Mouse (Mus musculus) lung, embryonic 14.5 days (tissue): ENCODE data around the gene Ints2. TPM values are rescaled to one million over a fixed set of nuclear protein-coding genes. Genes with fewer than 3 reads are reported as not detected.
A peak's percentile ranks its signal among the peaks of the same experiment; 100 is the strongest.
"Not testable (repeated sequence)": the region's sequence is repeated elsewhere in the genome, so short reads cannot be mapped to it uniquely, and the experiment has no call there.

Experiments used
- ATAC-seq: fragments of 200-750 bp; cut with Nextera tagmentation; 2 replicates; pipeline ENCODE4 v1.8.0; 2017; ENCODE audit warnings: mild to moderate bottlenecking, moderate TSS enrichment, moderate library complexity; ENCODE audit not compliant: insufficient read depth
- DNase-seq: peaks from one replicate; pipeline ENCODE4 v3.0.0-alpha.2; 2015
- H3K27ac ChIP-seq: fragments of 300-500 bp; sonication (generic); 2 replicates; pipeline ENCODE4 v1.5.1; 2014; ENCODE audit warnings: low read depth, mild to moderate bottlenecking, moderate library complexity
- H3K27me3 ChIP-seq: fragments of 300-500 bp; sonication (generic); 2 replicates; pipeline ENCODE4 v1.6.1; 2014; ENCODE audit warnings: low read length, control low read depth; ENCODE audit not compliant: insufficient read depth
- H3K36me3 ChIP-seq: fragments of 300-500 bp; sonication (generic); 2 replicates; pipeline ENCODE4 v1.6.1; 2014; ENCODE audit warnings: control low read depth; ENCODE audit not compliant: insufficient read depth
- H3K4me1 ChIP-seq: fragments of 300-500 bp; sonication (generic); 2 replicates; pipeline ENCODE4 v1.6.1; 2014; ENCODE audit warnings: antibody characterized with exemption, control low read depth; ENCODE audit not compliant: insufficient read depth
- H3K4me2 ChIP-seq: fragments of 300-500 bp; sonication (generic); 2 replicates; pipeline ENCODE4 v1.6.1; 2014; ENCODE audit warnings: mild to moderate bottlenecking
- H3K4me3 ChIP-seq: fragments of 300-500 bp; sonication (generic); 2 replicates; pipeline ENCODE4 v1.5.1; 2014; ENCODE audit warnings: low read depth, low read length
- H3K9ac ChIP-seq: fragments of 300-500 bp; sonication (generic); 2 replicates; pipeline ENCODE4 v1.6.1; 2014
- H3K9me3 ChIP-seq: fragments of 300-500 bp; sonication (generic); 2 replicates; pipeline ENCODE4 v1.6.1; 2016; ENCODE audit warnings: low read depth, low read length, control low read depth
- CTCF ChIP-seq: IDR thresholded peaks from 2 replicates; pipeline ENCODE4 v1.5.1; 2016; ENCODE audit warnings: antibody characterized with exemption, low read depth
- WGBS: fragments of 180-500 bp; shearing (Covaris S2); extraction: QIAGEN DNeasy Blood & Tissue Kit; methylation state at CpG from one replicate; pipeline ENCODE4 v1.1.7; 2014; 5-methylcytosine and 5-hydroxymethylcytosine counted together
- polyA plus RNA-seq: library from polyadenylated mRNA; unstranded; fragments of >200 nt; fragmentation: Nextera tagmentation; extraction: Ambion mirVana; gene quantifications from 2 replicates; pipeline ENCODE4 v1.2.1, GENCODE M21; 2014

The Ints2 gene
- polyA plus RNA-seq: 34.8 and 35.8 TPM in 2 replicates

- Histone ChIP-seq H3K9ac (peak within 1 kb of the TSS; percentile 72), H3K27ac (peak within 1 kb of the TSS; percentile 71), H3K9me3 (no peaks in the 10 kb centered on the region), H3K4me2 (peak within 1 kb of the TSS; percentile 70), H3K4me1 (peaks cover 3% of the 10 kb centered on the region; the same call in 1 of the 2 replicates), H3K4me3 (peak within 1 kb of the TSS; percentile 62), H3K27me3 (no peaks in the 10 kb centered on the region), H3K36me3 (peaks cover 16% of the 10 kb centered on the region; the same call in 1 of the 2 replicates)
- DNase-seq: peak; percentile 98
- 7% methylated on average over 32 of the region's 32 CpGs for WGBS
- TF ChIP-seq CTCF: no peak
- ATAC-seq: peak; percentile 93
These were observed at the start of gene Ints2 for GRCm38 (mm10) chr11:86257460-86258076. Ints2 (minus strand) TSS chr11:86257575.

GRCm38 (mm10) chr11:86292201-86292600, 34.8 kb upstream of the Ints2 start:
- not testable (repeated sequence) for H3K9me3 ChIP-seq, H3K27me3 ChIP-seq, ATAC-seq, H3K9ac ChIP-seq, H3K4me2 ChIP-seq, H3K4me3 ChIP-seq, DNase-seq, H3K27ac ChIP-seq, H3K4me1 ChIP-seq
- H3K36me3 ChIP-seq: peaks cover 37% of the 10 kb centered on the region
- 93% methylated on average over 10 of the region's 10 CpGs for WGBS

- H3K36me3 ChIP-seq: peaks cover 33% of the 10 kb centered on the region
- H3K27me3 ChIP-seq: no peaks in the 10 kb centered on the region
- WGBS: 89% methylated on average over 6 of the region's 6 CpGs
- no peaks in the 10 kb centered on the region for H3K4me1 ChIP-seq
- ATAC-seq (no peak), DNase-seq (no peak)
- no peak for TF ChIP-seq CTCF
- no peak overlapping the region for H3K9ac ChIP-seq
- H3K27ac ChIP-seq: no peak overlapping the region
- no peaks in the 10 kb centered on the region for H3K9me3 ChIP-seq
- H3K4me2 ChIP-seq: no peak overlapping the region
- no peak overlapping the region for H3K4me3 ChIP-seq
These were observed 34.3 kb upstream of the Ints2 start for GRCm38 (mm10) chr11:86291714-86292113.

- ATAC-seq (no peak), DNase-seq (no peak)
- no peaks in the 10 kb centered on the region for H3K27me3 ChIP-seq
- no peaks in the 10 kb centered on the region for H3K9me3 ChIP-seq
- no peak overlapping the region for H3K4me3 ChIP-seq
- H3K9ac ChIP-seq: no peak overlapping the region
- no peak for TF ChIP-seq CTCF
- peaks cover 80% of the 10 kb centered on the region for H3K36me3 ChIP-seq
- no peak overlapping the region for H3K27ac ChIP-seq
- no peak overlapping the region for H3K4me2 ChIP-seq
- H3K4me1 ChIP-seq: no peaks in the 10 kb centered on the region
- WGBS: 87% methylated on average over 8 of the region's 8 CpGs
These were observed 28.4 kb upstream of the Ints2 start for GRCm38 (mm10) chr11:86285729-86286128.

GRCm38 (mm10) chr11:86278442-86279102, 21.2 kb upstream of the Ints2 start:
- Histone ChIP-seq H3K4me2 (no peak overlapping the region), H3K27ac (no peak overlapping the region), H3K36me3 (peaks cover 85% of the 10 kb centered on the region), H3K27me3 (no peaks in the 10 kb centered on the region), H3K4me1 (no peaks in the 10 kb centered on the region), H3K4me3 (no peak overlapping the region), H3K9me3 (no peaks in the 10 kb centered on the region), H3K9ac (no peak overlapping the region)
- no peak for TF ChIP-seq CTCF
- DNase-seq: no peak
- WGBS: 94% methylated on average over 6 of the region's 6 CpGs
- no peak for ATAC-seq

- Histone ChIP-seq H3K27ac (peak overlapping the region; percentile 71), H3K4me2 (peak overlapping the region; percentile 70), H3K9ac (peak overlapping the region; percentile 72), H3K4me3 (peak overlapping the region; percentile 62), H3K4me1 (peaks cover 3% of the 10 kb centered on the region; the same call in 1 of the 2 replicates), H3K36me3 (peaks cover 21% of the 10 kb centered on the region), H3K27me3 (no peaks in the 10 kb centered on the region), H3K9me3 (no peaks in the 10 kb centered on the region)
- TF ChIP-seq CTCF: no peak
- ATAC-seq (peak; percentile 26; the same call in 1 of the 2 replicates), DNase-seq (no peak)
- WGBS: under 1% methylated on average over 22 of the region's 22 CpGs
These were observed 321 bp downstream of the Ints2 start for GRCm38 (mm10) chr11:86257054-86257453.

GRCm38 (mm10) chr11:86253342-86253741, 4.0 kb downstream of the Ints2 start:
- no peak overlapping the region for H3K9ac ChIP-seq
- H3K36me3 ChIP-seq: peaks cover 46% of the 10 kb centered on the region
- no peak for TF ChIP-seq CTCF
- no peaks in the 10 kb centered on the region for H3K9me3 ChIP-seq
- H3K27ac ChIP-seq: no peak overlapping the region
- H3K4me1 ChIP-seq: peaks cover 3% of the 10 kb centered on the region; the same call in 1 of the 2 replicates
- H3K27me3 ChIP-seq: no peaks in the 10 kb centered on the region
- 83% methylated on average over 1 of the region's 1 CpGs for WGBS
- no peak overlapping the region for H3K4me3 ChIP-seq
- no peak for ATAC-seq
- no peak for DNase-seq
- no peak overlapping the region for H3K4me2 ChIP-seq
